Mouse (Mus musculus) bone marrow, adult 2 months (tissue): ENCODE results near the gene Crtc3. TPM values are rescaled to one million over a fixed set of nuclear protein-coding genes. Genes with fewer than 3 reads are reported as not detected.

Experiments used
- H3K27ac ChIP-seq: fragments of 200-500 bp; 2 replicates; pipeline ENCODE4 v1.5.1; 2012; ENCODE audit warnings: low read depth, mild to moderate bottlenecking, control low read depth, inconsistent platforms, low read length; ENCODE audit not compliant: control insufficient read depth, poor library complexity, insufficient read depth
- H3K4me1 ChIP-seq: fragments of 200-500 bp; 2 replicates; pipeline ENCODE4 v1.6.1; 2011; ENCODE audit warnings: low read length; ENCODE audit not compliant: control insufficient read depth, insufficient read depth
- H3K4me3 ChIP-seq: fragments of 200-500 bp; replicated peaks from 2 replicates; pipeline ENCODE3; 2011; ENCODE audit warnings: mild to moderate bottlenecking, low read depth, low read length, control low read depth; ENCODE audit not compliant: control insufficient read depth
- CTCF ChIP-seq: fragments of 200-500 bp; IDR thresholded peaks from 2 replicates; pipeline ENCODE4 v1.5.1; 2011; ENCODE audit warnings: low read length, control low read depth; ENCODE audit not compliant: control insufficient read depth, insufficient read depth
- POLR2A ChIP-seq: fragments of 200-500 bp; IDR thresholded peaks from 2 replicates; pipeline ENCODE4 v1.6.1; 2011; ENCODE audit warnings: low read depth, mild to moderate bottlenecking, control low read depth, low read length, borderline replicate concordance; ENCODE audit not compliant: control insufficient read depth
- WGBS: fragments of 180-500 bp; shearing (Covaris S2); methylation state at CpG from one replicate; pipeline ENCODE4 v1.1.7; 2018; 5-methylcytosine and 5-hydroxymethylcytosine counted together
- polyA plus RNA-seq: library from polyadenylated mRNA; stranded (reverse); fragments of >200 nt; gene quantifications from 2 replicates; pipeline ENCODE4 v1.2.4, GENCODE M21; 2011; ENCODE audit warnings: low replicate concordance; ENCODE audit not compliant: missing spikeins, insufficient read depth, insufficient read length

Crtc3 gene
- polyA plus RNA-seq, 1 experiment, result 5.7 TPM

- no peak overlapping the region for H3K27ac ChIP-seq
- WGBS, result 41% methylated on average over 7 of the region's 7 CpGs
- H3K4me3 ChIP-seq, result no peak overlapping the region
- TF ChIP-seq CTCF, result no peak
- TF ChIP-seq POLR2A, result no peak
- no peaks in the 10 kb centered on the region; the same call in 1 of the 2 replicates for H3K4me1 ChIP-seq
Observed at GRCm38 (mm10) chr7:80542139-80542831, 146.4 kb downstream of the Crtc3 start.

DNA sequence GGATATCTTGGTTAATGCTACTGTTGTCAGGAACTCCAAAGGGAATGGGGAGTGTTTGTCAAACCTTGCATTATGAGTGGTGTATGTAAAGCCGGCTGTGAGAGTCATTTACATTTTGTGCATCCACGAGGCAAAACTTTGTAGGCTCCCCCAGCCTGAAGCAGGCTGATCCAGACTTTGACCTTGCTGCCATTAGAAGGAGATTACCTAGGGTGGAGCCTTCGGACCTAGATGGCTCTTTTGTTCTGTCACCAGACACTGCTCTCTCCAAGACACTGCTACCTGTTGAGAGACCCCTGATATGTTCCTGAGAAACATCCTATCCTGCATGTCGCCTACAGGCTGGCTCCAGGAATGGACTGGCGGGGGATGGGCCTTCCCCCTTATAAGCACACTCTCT, 149.1 kb downstream of the Crtc3 start:
- WGBS, result 84% methylated on average over 5 of the region's 5 CpGs
- H3K4me1 ChIP-seq, result no peaks in the 10 kb centered on the region; the same call in 1 of the 2 replicates
- no peak overlapping the region for H3K4me3 ChIP-seq
- H3K27ac ChIP-seq, result no peak overlapping the region
- TF ChIP-seq CTCF (no peak), POLR2A (no peak)

Other genes starting within 250 kb of the Crtc3 start
- 37.0 and 75.0 TPM in 2 replicates for gene Blm, start 153.8 kb downstream of the Crtc3 start, polyA plus RNA-seq
- gene Iqgap1, start 137.1 kb upstream of the Crtc3 start, polyA plus RNA-seq, result 29.4 and 62.3 TPM in 2 replicates
- 1.9 and 6.1 TPM in 2 replicates for gene Zscan2, start 172.0 kb upstream of the Crtc3 start, polyA plus RNA-seq
- gene Wdr73, start 212.4 kb upstream of the Crtc3 start, polyA plus RNA-seq, result 11.1 and 12.8 TPM in 2 replicates
- gene Nmb, start 216.2 kb upstream of the Crtc3 start, polyA plus RNA-seq, result 5.4 and 21.2 TPM in 2 replicates